Mouse (Mus musculus): ENCODE results near the gene Nol9. TPM values are rescaled to one million over a fixed set of nuclear protein-coding genes. Genes with fewer than 3 reads are reported as not detected.

Nol9 gene
- polyA plus RNA-seq, 1 experiment from 2014 or later, result 10.0 TPM

GRCm38 (mm10) chr4:152026751-152027508, 12.2 kb upstream of the Nol9 start:
- Histone ChIP-seq H3K4me3 (ENCODE audit: low read depth, low read length) (peak overlapping the region; percentile 71), H3K9me3 (ENCODE audit: low read length) (no peaks in the 10 kb centered on the region), H3K9ac (replicated peaks; ENCODE audit: low read depth) (peak overlapping the region; percentile 52), H3K4me1 (ENCODE audit: insufficient read depth, low read depth, low read length) (peaks cover 20% of the 10 kb centered on the region; the same call in 1 of the 2 replicates), H3K27me3 (replicated peaks; ENCODE audit: insufficient read depth, low read length) (no peaks in the 10 kb centered on the region), H3K4me2 (replicated peaks; ENCODE audit: low read depth, low read length) (peak overlapping the region; percentile 83), H3K36me3 (ENCODE audit: insufficient read depth, low read length) (peaks cover 8% of the 10 kb centered on the region), H3K27ac (ENCODE audit: low read length) (peak overlapping the region; percentile 84)
- 3% methylated on average over 38 of the region's 41 CpGs for WGBS
- DNase-seq (ENCODE audit: low spot score) (peak; percentile 61), ATAC-seq (peak; percentile 46)
- TF ChIP-seq CTCF (IDR thresholded peaks at IDR 0.05) (peak; percentile 35), EP300 (IDR thresholded peaks at IDR 0.05) (no peak)

- H3K4me3 ChIP-seq (ENCODE audit: low read depth, low read length), result peak within 1 kb of the TSS; percentile 71
- TF ChIP-seq EP300 (IDR thresholded peaks at IDR 0.05), result no peak
- peak within 1 kb of the TSS; percentile 84 for H3K27ac ChIP-seq (ENCODE audit: low read length)
- H3K4me1 ChIP-seq (ENCODE audit: insufficient read depth, low read depth, low read length), result peaks cover 20% of the 10 kb centered on the region; the same call in 1 of the 2 replicates
- ATAC-seq (peak; percentile 97), DNase-seq (ENCODE audit: low spot score) (peak; percentile 99)
- H3K4me2 ChIP-seq (replicated peaks; ENCODE audit: low read depth, low read length), result peak within 1 kb of the TSS; percentile 83
- H3K27me3 ChIP-seq (replicated peaks; ENCODE audit: insufficient read depth, low read length), result no peaks in the 10 kb centered on the region
- H3K9ac ChIP-seq (replicated peaks; ENCODE audit: low read depth), result peak within 1 kb of the TSS; percentile 52
- no peaks in the 10 kb centered on the region for H3K9me3 ChIP-seq (ENCODE audit: low read length)
- peaks cover 6% of the 10 kb centered on the region for H3K36me3 ChIP-seq (ENCODE audit: insufficient read depth, low read length)
- WGBS, result 3% methylated on average over 35 of the region's 35 CpGs
These were observed 11.6 kb upstream of the Nol9 start, which contains the start of gene Zbtb48 for GRCm38 (mm10) chr4:152027524-152027923. TSS of gene Zbtb48 (minus strand) at chr4:152027671.

- H3K36me3 ChIP-seq (ENCODE audit: insufficient read depth, low read length), result no peaks in the 10 kb centered on the region
- H3K4me3 ChIP-seq (ENCODE audit: low read depth, low read length), result 0 out of 2 replicates have a peak overlapping the region, but pooled peaks have one; percentile 71
- ATAC-seq, result no peak
- WGBS, result 59% methylated on average over 15 of the region's 15 CpGs
- H3K27ac ChIP-seq (ENCODE audit: low read length), result no peak overlapping the region
- no peak overlapping the region for H3K9ac ChIP-seq (replicated peaks; ENCODE audit: low read depth)
- peaks cover 20% of the 10 kb centered on the region; the same call in 1 of the 2 replicates for H3K4me1 ChIP-seq (ENCODE audit: insufficient read depth, low read depth, low read length)
- H3K27me3 ChIP-seq (replicated peaks; ENCODE audit: insufficient read depth, low read length), result no peaks in the 10 kb centered on the region
- peak overlapping the region; percentile 83; the same call in 1 of the 2 replicates for H3K4me2 ChIP-seq (replicated peaks; ENCODE audit: low read depth, low read length)
- DNase-seq (ENCODE audit: low spot score), result no peak
- no peaks in the 10 kb centered on the region for H3K9me3 ChIP-seq (ENCODE audit: low read length)
- TF ChIP-seq EP300 (IDR thresholded peaks at IDR 0.05) (no peak), CTCF (IDR thresholded peaks at IDR 0.05) (no peak)
These were observed 10.7 kb upstream of the Nol9 start for GRCm38 (mm10) chr4:152028456-152028855.

GRCm38 (mm10) chr4:152029087-152029486, 10.0 kb upstream of the Nol9 start:
- H3K9me3 ChIP-seq (ENCODE audit: low read length), result no peaks in the 10 kb centered on the region
- peaks cover 20% of the 10 kb centered on the region; the same call in 1 of the 2 replicates for H3K4me1 ChIP-seq (ENCODE audit: insufficient read depth, low read depth, low read length)
- no peaks in the 10 kb centered on the region for H3K27me3 ChIP-seq (replicated peaks; ENCODE audit: insufficient read depth, low read length)
- no peak overlapping the region for H3K9ac ChIP-seq (replicated peaks; ENCODE audit: low read depth)
- no peak overlapping the region for H3K27ac ChIP-seq (ENCODE audit: low read length)
- WGBS, result 33% methylated on average over 5 of the region's 5 CpGs
- H3K36me3 ChIP-seq (ENCODE audit: insufficient read depth, low read length), result no peaks in the 10 kb centered on the region
- H3K4me3 ChIP-seq (ENCODE audit: low read depth, low read length), result no peak overlapping the region
- ATAC-seq (no peak), DNase-seq (ENCODE audit: low spot score) (peak; percentile 37)
- TF ChIP-seq EP300 (IDR thresholded peaks at IDR 0.05), result no peak
- peak; percentile 65 for TF ChIP-seq CTCF (IDR thresholded peaks at IDR 0.05)
- H3K4me2 ChIP-seq (replicated peaks; ENCODE audit: low read depth, low read length), result no peak overlapping the region

GRCm38 (mm10) chr4:152029997-152030396, 9.1 kb upstream of the Nol9 start:
- Histone ChIP-seq H3K4me3 (ENCODE audit: low read depth, low read length) (no peak overlapping the region), H3K9me3 (ENCODE audit: low read length) (no peaks in the 10 kb centered on the region), H3K27me3 (replicated peaks; ENCODE audit: insufficient read depth, low read length) (no peaks in the 10 kb centered on the region), H3K9ac (replicated peaks; ENCODE audit: low read depth) (no peak overlapping the region), H3K4me1 (ENCODE audit: insufficient read depth, low read depth, low read length) (peaks cover 17% of the 10 kb centered on the region; the same call in 1 of the 2 replicates), H3K36me3 (ENCODE audit: insufficient read depth, low read length) (no peaks in the 10 kb centered on the region), H3K4me2 (replicated peaks; ENCODE audit: low read depth, low read length) (no peak overlapping the region), H3K27ac (ENCODE audit: low read length) (no peak overlapping the region)
- ATAC-seq (peak; percentile 11; the same call in 1 of the 2 replicates), DNase-seq (ENCODE audit: low spot score) (peak; percentile 69)
- TF ChIP-seq CTCF (IDR thresholded peaks at IDR 0.05) (peak; percentile 67), EP300 (IDR thresholded peaks at IDR 0.05) (no peak)
- WGBS, result 73% methylated on average over 4 of the region's 4 CpGs

- 84% methylated on average over 13 of the region's 13 CpGs for WGBS
- no peak overlapping the region for H3K27ac ChIP-seq (ENCODE audit: low read length)
- no peaks in the 10 kb centered on the region for H3K27me3 ChIP-seq (replicated peaks; ENCODE audit: insufficient read depth, low read length)
- H3K9ac ChIP-seq (replicated peaks; ENCODE audit: low read depth), result no peak overlapping the region
- no peaks in the 10 kb centered on the region for H3K36me3 ChIP-seq (ENCODE audit: insufficient read depth, low read length)
- no peak overlapping the region for H3K4me3 ChIP-seq (ENCODE audit: low read depth, low read length)
- TF ChIP-seq CTCF (IDR thresholded peaks at IDR 0.05) (no peak), EP300 (IDR thresholded peaks at IDR 0.05) (no peak)
- no peak overlapping the region for H3K4me2 ChIP-seq (replicated peaks; ENCODE audit: low read depth, low read length)
- no peaks in the 10 kb centered on the region for H3K9me3 ChIP-seq (ENCODE audit: low read length)
- H3K4me1 ChIP-seq (ENCODE audit: insufficient read depth, low read depth, low read length), result peaks cover 4% of the 10 kb centered on the region; the same call in 1 of the 2 replicates
- DNase-seq (ENCODE audit: low spot score), result no peak
- ATAC-seq, result no peak
These were observed 6.2 kb upstream of the Nol9 start for GRCm38 (mm10) chr4:152032922-152033321.
